Mouse (Mus musculus) layer of hippocampus, adult 8-10 months (tissue): ENCODE measurements around the gene Mpo. TPM values are rescaled to one million over a fixed set of nuclear protein-coding genes. Genes with fewer than 3 reads are reported as not detected.

Source experiments
- DNase-seq, 2 experiments: peaks; one replicate each; pipeline ENCODE4 v3.0.0; 2022; ENCODE audit warnings: low spot score in 2 of 2
- total RNA-seq, 4 experiments: library from RNA; stranded (reverse); gene quantifications; 2 replicates each; pipeline ENCODE4 v1.2.4; 2022

Gene Mpo
- total RNA-seq, 4 experiments from 2014 or later: 0.79 TPM; not detected in 3

DNA sequence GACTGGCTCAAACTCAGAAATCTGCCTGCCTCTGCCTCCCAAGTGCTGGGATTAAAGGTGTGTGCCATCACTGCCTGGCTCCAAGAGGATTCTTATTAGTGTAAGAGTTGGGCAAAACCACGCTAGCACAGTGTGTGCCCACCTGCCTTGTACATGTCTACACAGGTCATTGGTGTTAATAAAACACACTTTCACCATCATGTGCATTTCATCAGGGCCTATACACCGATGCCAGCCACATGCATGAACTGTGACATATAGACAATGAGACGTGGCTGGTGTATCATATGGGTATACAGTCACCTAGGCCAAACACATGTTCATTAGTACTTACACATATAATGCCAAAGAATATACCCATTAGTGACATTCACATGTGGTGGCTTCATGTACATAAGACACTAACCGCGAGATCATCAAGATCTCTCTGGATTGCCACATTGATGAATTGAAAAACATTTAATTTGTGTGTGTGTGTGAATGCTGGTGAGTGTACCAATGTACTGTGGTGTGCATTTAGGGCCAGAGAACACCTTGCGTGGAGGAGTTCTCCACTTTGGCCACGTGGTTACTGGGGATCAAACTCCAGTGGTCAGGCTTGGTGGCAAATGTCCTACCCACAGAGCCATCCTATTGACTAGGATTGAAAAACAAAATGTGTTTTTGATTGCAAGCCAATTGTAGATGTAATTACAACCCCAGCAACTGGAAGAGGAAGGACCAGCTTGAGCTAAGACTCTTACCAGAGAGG, 35.0 kb upstream of the Mpo start:
- DNase-seq: no peak

DNA sequence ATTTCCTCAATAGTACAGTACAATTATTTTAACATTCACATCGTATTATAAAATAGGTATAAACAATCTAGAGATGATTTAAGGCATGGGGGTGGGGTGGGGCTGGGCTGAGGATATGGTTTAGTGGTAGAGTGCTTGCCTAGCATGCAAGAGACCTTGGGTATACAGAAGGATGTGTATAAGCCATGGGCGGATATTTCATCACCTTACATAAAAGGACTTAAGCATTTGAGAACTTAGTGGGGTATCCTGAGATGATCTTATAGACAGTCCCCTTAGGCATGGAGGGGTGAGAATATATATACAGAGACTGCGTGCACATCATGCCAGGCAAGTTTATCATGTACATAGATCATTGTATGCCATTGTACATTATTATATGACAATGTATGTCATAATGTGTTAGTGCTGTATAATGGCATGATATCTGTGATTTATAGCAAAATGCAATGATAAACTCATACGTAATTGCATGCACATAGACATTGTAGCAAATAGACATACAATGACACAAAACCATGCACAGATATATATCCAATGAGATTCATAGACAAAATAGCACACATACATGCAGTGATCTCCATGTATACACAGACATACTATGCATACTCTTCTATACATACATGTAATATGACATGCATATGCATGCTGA, 34.3 kb upstream of the Mpo start:
- DNase-seq: no peak

GRCm38 (mm10) chr11:87759609-87760005, 33.8 kb upstream of the Mpo start:
- DNase-seq: peak in 1 of 2 experiments; percentile 37

DNA sequence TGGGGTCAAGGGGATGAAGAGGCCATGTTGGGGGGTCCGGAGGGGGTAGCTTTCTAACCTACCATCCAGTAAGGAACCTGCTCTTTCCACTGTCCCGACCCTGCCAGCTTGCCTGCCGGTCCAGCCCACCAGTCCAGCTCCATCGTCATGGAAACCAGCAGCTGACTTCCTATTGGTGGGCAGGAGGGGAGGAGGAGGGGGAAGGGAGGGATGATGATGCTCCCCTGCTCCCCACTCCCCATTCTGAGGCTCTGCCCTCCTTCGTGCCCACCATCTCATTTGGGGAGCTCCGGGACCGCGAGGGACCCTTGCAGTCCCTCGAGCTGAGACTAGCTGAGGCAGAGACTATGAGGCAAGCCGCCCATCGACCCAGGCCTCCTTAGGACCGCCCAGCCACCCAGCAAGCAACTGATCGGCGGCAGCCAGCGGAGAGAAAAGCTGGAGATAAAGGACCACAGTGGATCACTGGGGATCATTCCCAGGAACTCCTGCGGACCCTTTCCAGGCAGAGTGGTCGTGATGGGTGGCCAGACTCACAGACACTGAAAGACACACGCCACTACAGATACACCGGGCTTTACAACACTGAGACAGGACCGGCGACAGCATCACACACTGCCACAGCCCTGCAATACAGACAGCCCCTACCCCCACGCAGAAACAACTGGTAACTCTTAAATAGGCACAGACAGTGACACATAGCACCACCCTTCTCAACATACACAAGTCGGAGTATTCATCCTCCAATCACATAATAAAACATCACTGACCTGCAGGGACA, 32.9 kb upstream of the Mpo start, which contains the start of gene Tspoap1:
TSS of gene Tspoap1 (plus strand) at position 241 of the 781 bp plus-strand sequence.
- DNase-seq: peak; percentile 74 to 76

DNA sequence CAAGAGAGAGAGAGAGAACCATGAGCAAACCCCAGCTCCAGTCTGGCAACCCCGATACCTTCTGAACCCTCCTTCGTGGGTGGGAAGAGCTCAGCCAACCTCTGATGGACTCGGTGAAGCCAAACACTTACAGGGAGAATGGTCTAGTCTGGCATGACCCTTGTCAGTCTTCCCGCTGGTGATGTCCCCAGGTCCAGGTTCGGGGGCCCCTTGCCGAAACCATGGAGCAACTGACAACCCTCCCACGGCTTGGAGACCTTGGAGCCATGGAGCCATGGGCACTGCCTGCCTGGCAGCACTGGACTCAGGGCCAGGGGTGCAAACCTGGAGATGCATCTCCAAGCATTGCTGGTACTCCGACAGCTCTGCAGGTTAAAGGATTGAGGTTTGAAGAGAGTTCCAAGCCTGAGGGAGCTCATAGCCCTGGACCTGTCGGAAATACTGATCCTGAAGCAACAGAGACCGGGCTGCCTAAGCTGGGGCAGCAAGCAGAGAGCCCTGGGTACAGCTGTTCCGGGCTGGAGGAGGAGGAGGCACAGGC, 32.1 kb upstream of the Mpo start:
- DNase-seq: no peak

GRCm38 (mm10) chr11:87761806-87762701, 31.3 kb upstream of the Mpo start:
- no peak for DNase-seq

DNA sequence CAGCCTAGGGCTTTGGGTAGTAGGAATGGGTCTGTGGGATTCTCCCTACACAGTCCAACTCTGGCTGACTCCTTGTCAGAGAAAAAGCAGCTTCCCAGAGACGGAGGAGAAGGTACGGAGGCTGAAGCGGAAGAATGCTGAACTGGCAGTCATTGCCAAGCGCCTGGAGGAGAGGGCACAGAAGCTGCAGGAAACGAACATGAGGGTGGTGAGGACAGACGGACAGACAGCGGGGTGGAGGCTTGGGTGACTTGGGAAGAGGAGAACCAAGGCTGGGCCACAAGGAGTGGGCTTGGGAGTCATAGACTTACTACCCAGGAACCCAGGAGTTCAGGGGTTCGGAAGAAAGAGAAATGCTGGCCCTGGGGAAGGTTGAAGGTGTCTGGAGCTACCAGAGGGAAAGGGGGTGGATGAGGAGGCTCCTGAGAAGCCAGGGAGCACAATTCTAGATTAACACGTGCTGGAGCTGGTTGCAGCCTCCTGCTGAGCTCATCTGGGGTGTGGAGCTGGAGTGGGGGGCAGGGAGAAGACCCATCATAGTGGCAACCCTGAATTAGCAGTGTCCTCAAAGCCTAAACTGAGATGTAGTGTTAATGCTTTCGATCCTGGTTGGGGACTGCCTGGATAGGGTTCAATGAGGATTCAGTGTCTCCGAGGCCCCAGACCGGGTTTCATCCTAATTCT, 30.5 kb upstream of the Mpo start:
- DNase-seq: no peak

- peak; percentile 69 for DNase-seq
Observed at GRCm38 (mm10) chr11:87763511-87763987, 29.8 kb upstream of the Mpo start.

GRCm38 (mm10) chr11:87763988-87764876, 29.1 kb upstream of the Mpo start:
- peak in 1 of 2 experiments; percentile 39 for DNase-seq

GRCm38 (mm10) chr11:87768745-87769144, 24.6 kb upstream of the Mpo start:
- no peak for DNase-seq

- peak in 1 of 2 experiments; percentile 66 for DNase-seq
Observed at GRCm38 (mm10) chr11:87770989-87771388, 22.4 kb upstream of the Mpo start.

GRCm38 (mm10) chr11:87772354-87772753, 21.0 kb upstream of the Mpo start:
- no peak for DNase-seq

- peak; percentile 56 to 63 for DNase-seq
Observed at GRCm38 (mm10) chr11:87778100-87778765, 15.1 kb upstream of the Mpo start.

GRCm38 (mm10) chr11:87778915-87779314, 14.5 kb upstream of the Mpo start:
- DNase-seq: no peak

DNA sequence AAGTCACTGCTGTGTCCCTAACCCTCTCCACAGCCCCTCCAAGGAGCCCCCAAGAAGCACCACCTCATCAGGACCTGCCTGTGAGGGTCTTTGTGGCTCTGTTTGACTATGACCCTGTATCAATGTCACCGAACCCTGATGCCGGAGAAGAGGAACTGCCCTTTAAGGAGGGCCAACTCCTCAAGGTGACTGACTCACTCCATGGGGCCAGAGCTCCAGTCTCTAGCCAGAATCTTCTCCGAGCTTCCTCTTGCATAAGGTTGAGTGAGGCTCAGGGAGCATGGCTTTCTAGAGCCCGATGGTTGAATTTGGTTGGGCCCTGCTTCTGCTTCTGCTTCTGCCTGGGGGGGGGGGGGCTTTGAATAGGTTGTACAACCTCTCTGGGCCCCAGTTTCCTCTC, 14.0 kb upstream of the Mpo start:
- DNase-seq: no peak

- DNase-seq: no peak
Observed at GRCm38 (mm10) chr11:87780130-87780529, 13.3 kb upstream of the Mpo start.

DNA sequence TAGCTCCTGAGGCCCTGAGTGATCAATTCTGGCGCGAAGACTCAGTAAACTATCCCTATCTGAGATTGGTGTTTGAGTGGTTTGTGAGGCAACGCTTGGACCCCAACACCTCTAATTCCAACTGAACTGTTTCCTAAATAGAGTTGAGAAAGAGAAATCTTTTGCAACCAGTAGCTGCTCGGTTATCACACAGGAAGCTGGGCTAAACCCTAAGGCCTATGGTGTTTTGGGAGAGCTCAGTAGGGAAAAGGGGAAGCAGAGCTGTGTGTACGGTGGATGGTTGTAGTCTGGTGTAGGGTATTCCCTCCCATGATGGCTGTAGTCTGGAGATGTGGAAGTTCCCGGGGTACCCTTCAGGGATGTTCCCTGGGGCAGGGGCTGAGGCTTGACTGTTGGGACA, 3.3 kb upstream of the Mpo start:
- DNase-seq: no peak

DNA sequence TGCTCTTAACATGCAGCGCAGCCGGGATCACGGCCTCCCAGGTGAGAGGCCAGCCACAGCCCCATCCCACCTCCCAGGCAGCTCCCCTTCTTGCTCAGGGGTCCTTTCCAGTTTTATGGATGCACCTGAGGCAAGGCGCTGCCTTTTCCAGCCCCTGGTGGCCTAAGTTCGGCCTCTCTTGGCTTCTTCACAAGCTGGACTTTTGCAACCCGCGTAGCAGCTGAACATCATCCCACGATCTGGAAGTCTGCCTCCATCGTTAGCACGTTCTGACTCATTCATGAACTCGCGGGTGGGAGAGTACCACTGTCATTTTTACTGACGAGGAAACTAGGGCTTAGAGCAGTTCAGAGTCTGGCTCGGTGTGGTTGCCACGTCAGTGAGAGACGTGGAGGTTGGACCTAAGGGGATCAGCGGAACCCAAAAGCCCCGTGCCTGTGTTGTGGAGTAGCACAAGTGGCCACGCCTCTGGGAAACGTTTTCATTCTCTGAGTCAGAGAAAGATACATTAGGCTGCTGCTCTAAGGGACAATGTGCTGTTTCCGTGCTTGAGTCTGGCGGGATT, 8.4 kb downstream of the Mpo start:
- DNase-seq: peak; percentile 31 to 37
